Mouse (Mus musculus) limb, embryonic 12.5 days (tissue): Measurements from ENCODE around the gene Bach2. TPM values are rescaled to one million over a fixed set of nuclear protein-coding genes. Genes with fewer than 3 reads are reported as not detected.

Source experiments
- ATAC-seq: fragments of 200-750 bp; cut with Nextera tagmentation; 2 replicates; pipeline ENCODE4 v1.8.0; 2017; ENCODE audit warnings: low read depth, moderate TSS enrichment; ENCODE audit not compliant: insufficient number of reproducible peaks, insufficient read depth, low FRiP score, low TSS enrichment
- H3K27ac ChIP-seq: fragments of 300-500 bp; sonication (generic); 2 replicates; pipeline ENCODE4 v1.5.1; 2016; ENCODE audit warnings: mild to moderate bottlenecking, moderate library complexity
- H3K27me3 ChIP-seq: fragments of 300-500 bp; sonication (generic); 2 replicates; pipeline ENCODE4 v1.6.1; 2016; ENCODE audit warnings: mild to moderate bottlenecking, moderate library complexity
- H3K36me3 ChIP-seq: fragments of 300-500 bp; sonication (generic); 2 replicates; pipeline ENCODE4 v1.6.1; 2016; ENCODE audit warnings: mild to moderate bottlenecking, moderate library complexity
- H3K4me1 ChIP-seq: fragments of 300-500 bp; sonication (generic); replicated peaks from 2 replicates; pipeline ENCODE4 v1.6.1; 2016
- H3K4me2 ChIP-seq: fragments of 300-500 bp; sonication (generic); 2 replicates; pipeline ENCODE4 v1.6.1; 2016; ENCODE audit warnings: mild to moderate bottlenecking, moderate library complexity
- H3K4me3 ChIP-seq: fragments of 300-500 bp; sonication (generic); replicated peaks from 2 replicates; pipeline ENCODE4 v1.5.1; 2016; ENCODE audit warnings: mild to moderate bottlenecking
- H3K9ac ChIP-seq: fragments of 300-500 bp; sonication (generic); replicated peaks from 2 replicates; pipeline ENCODE4 v1.6.1; 2016; ENCODE audit warnings: mild to moderate bottlenecking, moderate library complexity
- H3K9me3 ChIP-seq: fragments of 300-500 bp; sonication (generic); 2 replicates; pipeline ENCODE4 v1.6.1; 2016; ENCODE audit warnings: mild to moderate bottlenecking, moderate library complexity
- WGBS: fragments of 180-500 bp; shearing (Covaris S2); methylation state at CpG from one replicate; pipeline ENCODE4 v1.1.7; 2016; 5-methylcytosine and 5-hydroxymethylcytosine counted together
- polyA plus RNA-seq: library from polyadenylated mRNA; unstranded; fragments of >200 nt; fragmentation: Nextera tagmentation; extraction: Ambion mirVana; gene quantifications from 2 replicates; pipeline ENCODE4 v1.2.1, GENCODE M21; 2016

The Bach2 gene
- polyA plus RNA-seq, 1 experiment from 2014 or later: 14.5 TPM

DNA sequence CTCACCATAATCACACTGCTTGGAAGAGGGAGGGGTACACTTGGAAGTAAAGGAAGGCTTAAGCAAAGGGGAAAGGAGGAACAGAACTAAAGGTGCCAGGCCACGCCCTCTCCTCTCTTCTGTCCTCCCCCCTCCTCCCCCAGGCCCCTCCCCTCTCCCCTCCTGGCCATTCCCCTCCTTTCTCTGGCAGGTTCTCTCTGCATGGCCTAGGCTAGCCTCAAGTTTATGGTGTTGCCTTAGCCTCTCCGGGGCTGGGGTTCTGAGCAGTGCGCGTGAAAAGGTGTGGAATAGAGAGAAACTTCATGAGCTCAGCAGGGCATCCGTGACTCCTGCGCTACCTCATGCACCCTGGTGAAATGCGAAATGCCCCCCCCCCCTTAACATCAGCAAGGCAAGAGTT is 254.2 kb downstream of the Bach2 start:
- H3K27ac ChIP-seq: no peak overlapping the region
- no peaks in the 10 kb centered on the region for H3K36me3 ChIP-seq
- no peak; the same call in 1 of the 2 replicates for ATAC-seq
- no peaks in the 10 kb centered on the region for H3K9me3 ChIP-seq
- no peak overlapping the region for H3K9ac ChIP-seq
- no peaks in the 10 kb centered on the region for H3K27me3 ChIP-seq
- H3K4me2 ChIP-seq: no peak overlapping the region
- H3K4me1 ChIP-seq: peaks cover 11% of the 10 kb centered on the region
- WGBS: 65% methylated on average over 7 of the region's 7 CpGs
- no peak overlapping the region for H3K4me3 ChIP-seq

DNA sequence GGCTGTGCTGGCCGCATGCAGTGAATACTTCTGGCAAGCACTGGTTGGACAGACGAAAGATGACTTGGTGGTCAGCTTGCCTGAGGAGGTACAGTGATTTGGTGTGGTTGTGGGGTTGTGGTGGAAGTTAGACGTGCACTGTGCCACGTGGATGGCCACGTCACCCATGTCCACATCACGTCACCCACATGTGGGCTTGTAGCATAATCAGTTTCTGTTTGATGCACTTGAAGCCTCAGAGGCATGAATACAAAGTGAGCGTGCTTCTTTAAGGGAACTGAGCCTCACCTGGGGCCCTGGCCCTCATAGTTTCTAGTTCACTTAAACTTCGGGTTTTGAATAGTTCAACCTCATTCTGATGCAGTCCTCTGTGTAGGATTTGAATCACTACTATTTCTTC is 263.2 kb downstream of the Bach2 start:
- Histone ChIP-seq H3K4me1 (peaks cover 6% of the 10 kb centered on the region; the same call in 1 of the 2 replicates), H3K36me3 (peaks cover 12% of the 10 kb centered on the region; the same call in 1 of the 2 replicates), H3K27me3 (no peaks in the 10 kb centered on the region), H3K27ac (no peak overlapping the region), H3K9ac (no peak overlapping the region), H3K4me2 (no peak overlapping the region), H3K9me3 (no peaks in the 10 kb centered on the region), H3K4me3 (no peak overlapping the region)
- 92% methylated on average over 8 of the region's 8 CpGs for WGBS
- ATAC-seq: no peak

DNA sequence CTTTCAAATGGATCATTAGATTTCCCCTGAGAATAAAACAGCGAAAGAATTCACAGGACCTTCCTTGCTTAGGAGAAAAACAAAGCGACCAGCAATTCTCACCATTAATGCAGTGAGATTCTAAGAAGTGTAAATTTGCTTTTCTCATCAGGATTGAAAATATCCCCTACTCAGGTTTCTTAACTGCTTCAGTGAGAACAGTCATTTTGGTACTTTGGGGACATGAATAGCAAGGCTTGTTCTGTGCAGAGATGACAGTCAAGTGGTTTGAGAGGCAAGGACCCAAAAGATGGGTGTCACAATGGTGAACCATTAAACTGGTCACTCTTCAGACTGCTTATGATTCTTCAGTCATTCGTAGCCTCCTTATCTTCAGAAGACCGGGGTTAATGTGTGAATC is 263.6 kb downstream of the Bach2 start:
- H3K4me1 ChIP-seq: peaks cover 8% of the 10 kb centered on the region; the same call in 1 of the 2 replicates
- ATAC-seq: no peak
- peaks cover 12% of the 10 kb centered on the region; the same call in 1 of the 2 replicates for H3K36me3 ChIP-seq
- no peak overlapping the region for H3K4me2 ChIP-seq
- no peak overlapping the region for H3K4me3 ChIP-seq
- H3K9me3 ChIP-seq: no peaks in the 10 kb centered on the region
- H3K27ac ChIP-seq: no peak overlapping the region
- no peak overlapping the region for H3K9ac ChIP-seq
- no peaks in the 10 kb centered on the region for H3K27me3 ChIP-seq
- 93% methylated on average over 4 of the region's 4 CpGs for WGBS

DNA sequence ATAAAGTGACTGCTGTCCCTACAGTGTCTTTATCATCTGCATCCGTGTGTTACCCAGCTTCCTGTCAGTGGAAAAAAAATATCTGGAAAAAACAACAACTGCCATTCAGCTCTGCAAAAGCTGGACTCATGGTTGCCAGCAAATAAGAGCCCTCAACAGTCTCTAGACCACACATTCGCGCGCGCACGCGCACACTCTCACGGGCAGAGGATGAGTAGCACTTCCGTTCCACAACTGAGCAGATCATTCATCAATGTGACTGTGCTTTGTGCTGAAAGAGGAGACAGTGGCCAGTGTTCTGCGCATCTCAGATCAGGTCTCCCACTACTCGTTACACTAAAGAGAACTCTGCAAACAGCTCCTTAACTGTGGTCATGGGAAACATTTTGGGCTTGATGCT is 265.6 kb downstream of the Bach2 start:
- Histone ChIP-seq H3K27me3 (no peaks in the 10 kb centered on the region), H3K36me3 (peaks cover 12% of the 10 kb centered on the region; the same call in 1 of the 2 replicates), H3K4me1 (peaks cover 25% of the 10 kb centered on the region), H3K4me2 (no peak overlapping the region), H3K9ac (no peak overlapping the region), H3K9me3 (no peaks in the 10 kb centered on the region), H3K4me3 (no peak overlapping the region), H3K27ac (no peak overlapping the region)
- no peak for ATAC-seq
- 92% methylated on average over 11 of the region's 11 CpGs for WGBS

DNA sequence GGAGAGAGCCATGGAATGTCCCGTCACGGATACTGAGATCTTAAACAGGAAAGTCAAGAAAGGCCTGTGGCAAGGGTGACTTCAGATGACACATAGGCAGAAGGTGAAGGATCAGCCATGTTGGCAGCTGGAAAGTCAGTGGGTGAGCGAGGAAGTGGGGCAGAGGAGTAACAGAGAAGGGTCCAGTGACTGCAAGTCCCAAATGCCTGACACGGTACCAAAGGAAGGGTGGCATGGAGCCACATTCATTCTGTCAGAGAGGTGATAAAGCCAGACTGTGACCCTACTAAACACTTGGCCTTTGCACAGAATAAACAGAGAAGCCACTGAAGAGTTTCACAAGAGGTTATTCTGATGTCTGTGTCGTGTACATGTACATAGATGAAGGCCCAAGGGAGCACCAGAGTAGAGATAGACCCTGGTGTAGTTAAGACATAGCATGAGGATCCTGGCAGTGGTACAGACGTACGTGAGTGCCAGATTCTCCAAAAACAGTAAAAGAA is 267.8 kb downstream of the Bach2 start:
- WGBS: 92% methylated on average over 7 of the region's 7 CpGs

DNA sequence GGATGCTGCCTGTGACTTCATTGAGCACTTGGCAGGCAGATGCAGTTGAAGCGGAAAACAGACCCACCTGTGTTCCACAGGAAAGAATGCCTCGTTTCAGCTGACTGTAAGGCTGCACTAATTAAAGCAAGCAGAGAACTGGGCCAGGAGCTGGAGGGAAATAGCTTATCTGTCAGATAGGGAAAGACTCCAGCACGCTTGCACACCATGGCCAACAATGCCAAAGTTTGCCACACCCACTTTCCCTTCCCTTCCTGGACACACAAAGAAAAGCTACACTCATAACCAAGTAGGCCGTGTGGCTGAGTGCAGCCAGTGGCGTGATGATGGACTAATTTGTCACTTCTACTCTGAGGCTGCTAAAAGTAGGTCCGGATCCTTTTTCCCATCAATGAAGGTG is 268.4 kb downstream of the Bach2 start:
- Histone ChIP-seq H3K36me3 (peaks cover 12% of the 10 kb centered on the region; the same call in 1 of the 2 replicates), H3K9ac (no peak overlapping the region), H3K27me3 (no peaks in the 10 kb centered on the region), H3K4me1 (peaks cover 42% of the 10 kb centered on the region), H3K9me3 (no peaks in the 10 kb centered on the region), H3K4me2 (no peak overlapping the region), H3K27ac (no peak overlapping the region), H3K4me3 (no peak overlapping the region)
- WGBS: 77% methylated on average over 6 of the region's 6 CpGs
- no peak for ATAC-seq

More for the DNA sequence above, 267.8 kb downstream of the Bach2 start:
- H3K36me3 ChIP-seq: peaks cover 12% of the 10 kb centered on the region; the same call in 1 of the 2 replicates
- H3K9ac ChIP-seq: no peak overlapping the region
- no peaks in the 10 kb centered on the region for H3K27me3 ChIP-seq
- no peak for ATAC-seq
- H3K4me2 ChIP-seq: no peak overlapping the region
- H3K4me3 ChIP-seq: no peak overlapping the region
- no peaks in the 10 kb centered on the region for H3K9me3 ChIP-seq
- H3K27ac ChIP-seq: 0 out of 2 replicates have a peak overlapping the region, but pooled peaks have one; percentile 7
- H3K4me1 ChIP-seq: peaks cover 40% of the 10 kb centered on the region

DNA sequence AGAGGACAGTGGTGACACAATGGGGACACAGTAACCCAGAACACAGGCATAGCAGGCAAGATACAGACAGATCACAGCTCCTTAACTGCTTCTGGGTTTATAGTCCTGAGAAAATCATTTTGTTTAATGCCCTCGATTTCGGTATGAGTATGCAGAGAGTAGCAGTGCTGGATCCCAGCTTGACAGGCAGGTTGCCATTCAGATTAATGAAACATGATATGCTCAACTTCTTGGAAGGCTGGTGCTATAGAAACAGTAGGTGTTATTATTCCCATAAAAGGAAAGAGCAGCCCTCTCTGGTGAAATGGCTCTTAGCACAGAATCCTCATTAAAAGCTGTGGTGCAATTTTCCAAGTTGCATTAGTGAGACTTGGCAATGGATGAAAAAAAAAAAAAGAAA is 270.0 kb downstream of the Bach2 start:
- peak; percentile 60 for ATAC-seq
- H3K9me3 ChIP-seq: no peaks in the 10 kb centered on the region
- peak overlapping the region; percentile 22 for H3K4me2 ChIP-seq
- no peak overlapping the region for H3K4me3 ChIP-seq
- H3K27ac ChIP-seq: peak overlapping the region; percentile 83
- H3K27me3 ChIP-seq: no peaks in the 10 kb centered on the region
- 19% methylated on average over 2 of the region's 2 CpGs for WGBS
- no peak overlapping the region for H3K9ac ChIP-seq
- no peaks in the 10 kb centered on the region for H3K36me3 ChIP-seq
- peaks cover 42% of the 10 kb centered on the region for H3K4me1 ChIP-seq

DNA sequence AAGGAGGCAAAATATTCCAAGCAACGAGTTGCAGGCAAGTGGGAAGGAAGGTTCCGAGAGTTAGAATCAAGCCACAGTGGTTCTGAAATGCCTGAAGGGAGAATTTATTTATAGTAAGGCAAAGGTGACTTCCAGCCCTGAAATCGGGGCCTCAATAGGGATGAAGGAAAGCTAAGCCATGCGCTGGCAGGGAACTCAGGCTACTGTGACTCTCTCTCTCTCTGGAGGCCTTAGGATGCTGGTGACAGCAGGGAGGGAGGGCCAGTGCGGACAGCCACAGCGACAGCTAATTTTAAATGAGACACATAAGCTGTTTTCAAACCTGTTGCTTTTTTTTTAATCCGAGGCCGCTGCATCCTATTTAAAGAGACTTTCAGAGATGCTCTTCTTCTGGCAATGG is 270.4 kb downstream of the Bach2 start:
- H3K9ac ChIP-seq: no peak overlapping the region
- ATAC-seq: no peak
- H3K27me3 ChIP-seq: no peaks in the 10 kb centered on the region
- H3K4me3 ChIP-seq: no peak overlapping the region
- peaks cover 42% of the 10 kb centered on the region for H3K4me1 ChIP-seq
- 37% methylated on average over 8 of the region's 8 CpGs for WGBS
- H3K4me2 ChIP-seq: peak overlapping the region; percentile 22
- peak overlapping the region; percentile 83 for H3K27ac ChIP-seq
- no peaks in the 10 kb centered on the region for H3K36me3 ChIP-seq
- no peaks in the 10 kb centered on the region for H3K9me3 ChIP-seq

DNA sequence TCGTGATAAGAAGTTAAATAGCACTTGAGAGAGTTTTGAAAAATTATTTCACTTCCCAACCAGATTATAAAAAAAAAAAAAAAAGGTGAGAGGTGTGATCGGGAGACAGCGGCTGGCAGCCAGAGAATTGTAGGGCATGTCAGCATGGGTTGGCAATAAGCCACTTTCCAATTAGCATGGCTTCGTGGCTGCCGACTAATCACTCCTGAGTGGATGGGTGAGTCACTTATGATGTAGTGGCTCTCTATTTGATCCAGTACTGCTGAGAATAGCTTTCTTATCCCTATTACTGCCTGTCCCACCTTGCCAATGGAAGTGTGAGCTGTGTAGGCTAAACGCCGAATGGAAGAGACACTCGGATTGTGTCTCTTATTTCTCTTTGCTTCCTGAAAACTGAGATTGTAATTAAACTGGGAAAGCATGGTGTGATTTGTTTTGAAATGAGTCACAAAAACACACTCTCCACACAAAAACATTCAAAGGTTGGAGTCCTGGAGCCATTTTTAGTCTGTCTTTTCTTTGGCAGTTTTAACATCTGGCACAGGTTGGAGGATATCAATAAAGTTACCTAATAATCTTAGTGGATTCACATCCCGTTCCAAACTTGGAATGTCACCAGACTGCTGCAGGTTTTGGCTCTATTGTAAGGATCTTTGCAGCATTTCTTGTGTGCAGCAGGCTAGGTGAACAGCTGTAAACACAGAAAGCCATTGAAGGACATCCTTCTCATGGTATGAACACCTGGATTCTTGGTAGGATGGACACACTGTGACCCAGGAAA is 271.4 kb downstream of the Bach2 start:
- Histone ChIP-seq H3K27me3 (no peaks in the 10 kb centered on the region), H3K4me2 (no peak overlapping the region), H3K27ac (0 out of 2 replicates have a peak overlapping the region, but pooled peaks have one; percentile 35), H3K4me3 (no peak overlapping the region), H3K36me3 (no peaks in the 10 kb centered on the region), H3K9me3 (no peaks in the 10 kb centered on the region), H3K4me1 (peaks cover 42% of the 10 kb centered on the region), H3K9ac (no peak overlapping the region)
- WGBS: 54% methylated on average over 9 of the region's 9 CpGs
- no peak for ATAC-seq

DNA sequence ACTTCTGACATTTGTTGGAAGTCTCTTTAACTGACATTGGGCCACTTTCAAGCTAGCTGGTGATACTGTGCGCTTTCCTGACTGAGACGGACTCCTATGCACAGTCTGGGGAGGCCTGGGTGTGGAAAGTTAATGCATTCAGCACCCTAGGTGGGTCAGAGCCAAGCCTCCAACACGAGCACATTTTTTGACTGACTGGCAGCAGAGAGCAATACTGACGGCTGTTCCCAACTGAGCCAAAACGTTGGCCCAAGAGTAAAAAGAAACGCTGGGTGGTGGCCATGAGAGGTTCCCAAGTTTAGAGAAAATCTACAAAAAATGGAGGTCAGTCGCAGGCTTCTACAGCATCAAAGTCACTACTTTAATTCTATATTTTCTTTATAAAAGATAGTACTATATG is 272.3 kb downstream of the Bach2 start:
- ATAC-seq: no peak
- no peaks in the 10 kb centered on the region for H3K36me3 ChIP-seq
- no peaks in the 10 kb centered on the region for H3K9me3 ChIP-seq
- H3K9ac ChIP-seq: no peak overlapping the region
- no peak overlapping the region for H3K4me2 ChIP-seq
- H3K4me3 ChIP-seq: no peak overlapping the region
- no peak overlapping the region for H3K27ac ChIP-seq
- 75% methylated on average over 7 of the region's 7 CpGs for WGBS
- peaks cover 50% of the 10 kb centered on the region for H3K4me1 ChIP-seq
- H3K27me3 ChIP-seq: no peaks in the 10 kb centered on the region

DNA sequence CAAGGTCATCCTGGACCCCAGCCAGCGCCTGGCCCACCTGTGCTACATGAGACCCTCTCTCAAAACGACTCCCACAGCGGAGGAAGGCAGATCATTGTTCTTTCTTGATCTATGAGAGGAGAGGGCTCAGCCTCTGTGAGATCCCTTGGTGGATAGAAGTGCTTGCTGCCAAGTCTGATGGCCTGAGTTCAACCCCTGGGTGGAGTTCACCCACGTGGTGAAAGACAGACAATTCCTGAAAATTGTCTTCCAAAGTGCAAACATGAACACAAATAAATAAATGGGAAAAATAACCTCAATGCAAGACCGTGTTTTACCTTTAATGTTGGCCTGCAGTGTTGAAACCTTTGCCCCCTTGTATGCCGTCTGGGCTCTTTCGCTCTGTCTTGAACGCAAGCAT is 277.5 kb downstream of the Bach2 start:
- no peak for ATAC-seq
- Histone ChIP-seq H3K4me3 (no peak overlapping the region), H3K27ac (peak overlapping the region; percentile 35; the same call in 1 of the 2 replicates), H3K27me3 (no peaks in the 10 kb centered on the region), H3K4me2 (no peak overlapping the region), H3K36me3 (no peaks in the 10 kb centered on the region), H3K9me3 (no peaks in the 10 kb centered on the region), H3K9ac (no peak overlapping the region), H3K4me1 (peaks cover 32% of the 10 kb centered on the region)
- 87% methylated on average over 8 of the region's 8 CpGs for WGBS
